In genomic region chr12:100774756-100775155, GRCm38 (mm10) we compare ENCODE assay signal across 15 mouse cellular contexts. TPM values are rescaled to one million over a fixed set of nuclear protein-coding genes. Genes with fewer than 3 reads are reported as not detected.
A peak's percentile ranks its signal among the peaks of the same experiment; 100 is the strongest.
DNase-seq lines count a peak whose midpoint lies in the region.
"Had no signal": no experiment of that assay in that cellular context is flagged by ENCODE, and none has a peak within 500 bp of the region (broad histone marks: within the 10 kb centered on the region; RNA-seq: fewer than 3 reads in every experiment).

No protein-coding gene starts in this region.

- intact Hi-C loops in gastrocnemius, postnatal 14 days (cut with DNase I; ENCODE audit: low total_unique reads): no loop called here
- intact Hi-C loops in heart, postnatal 25 days (cut with DNase I): loop anchor here (5.0 kb wide), 2 partner anchors 47 to 142 kb away; partner anchors contain the start of gene Rps6ka5

- DNase-seq in gastrocnemius, adult 18-20 months (ENCODE audit: low spot score): peak; percentile 59
- no peak for DNase-seq in gastrocnemius, postnatal 10 days
- DNase-seq in gastrocnemius, postnatal 14 days: peak; percentile 23
- DNase-seq in heart, adult 8-10 months (ENCODE audit: low spot score): peak; percentile 47
- DNase-seq in heart, postnatal 25 days (ENCODE audit: low spot score): peak; percentile 40
- DNase-seq in layer of hippocampus, adult 8-10 months (ENCODE audit: low spot score in 2 of 2): no peak
- no peak for DNase-seq in spleen, postnatal 10 days (ENCODE audit: low spot score in 2 of 2)
- DNase-seq: cerebellum, adult 11 months; cerebellum, adult 9-11 months; embryo, embryonic 11 days; kidney, adult 18-20 months; right cerebral cortex, postnatal 25 days; spleen, adult 18-20 months; thymus, postnatal 4 days had no signal

RNA-seq across cellular contexts. Expression of gene Dglucy, which starts 4.1 kb away (rescaled TPM):
- total RNA-seq in gastrocnemius, adult 18-20 months (2021): 10 to 100 TPM; 30.5 to 32.2 TPM
- 1 to 10 TPM; 3.9 to 5.0 TPM for total RNA-seq in gastrocnemius, postnatal 10 days (2021)
- total RNA-seq in gastrocnemius, postnatal 14 days (2021): 1 to 10 TPM; 5.9 to 6.5 TPM
- 10 to 100 TPM; 62.3 to 89.3 (median 69.4) TPM for total RNA-seq in heart, adult 8-10 months (2022)
- total RNA-seq in heart, postnatal 25 days (2021): 10 to 100 TPM; 60.4 to 61.1 TPM
- total RNA-seq in layer of hippocampus, adult 8-10 months (2022): 1 to 10 TPM; 7.4 to 9.8 (median 8.0) TPM
- total RNA-seq: MEL had no signal

RNA-seq across cellular contexts. Expression of gene Rps6ka5, which starts 48.0 kb away (rescaled TPM):
- total RNA-seq in gastrocnemius, adult 18-20 months (2021): 10 to 100 TPM; 12.0 to 12.2 TPM
- total RNA-seq in gastrocnemius, postnatal 10 days (2021): 10 to 100 TPM; 10.4 to 11.5 TPM
- total RNA-seq in gastrocnemius, postnatal 14 days (2021): 10 to 100 TPM in 1 of 2 experiments, 1 to 10 TPM in 1; 7.3 to 13.6 TPM
- total RNA-seq in heart, adult 8-10 months (2022): 10 to 100 TPM in 3 of 4 experiments, 1 to 10 TPM in 1; 9.9 to 14.3 (median 12.0) TPM
- 10 to 100 TPM; 12.9 to 14.7 TPM for total RNA-seq in heart, postnatal 25 days (2021)
- 10 to 100 TPM; 25.7 to 28.7 (median 27.5) TPM for total RNA-seq in layer of hippocampus, adult 8-10 months (2022)

Comparison
In these comparisons a context has a peak if more than half of its experiments do, and no peak if none do; other contexts are left out.
1. DNase-seq: peak in gastrocnemius, adult 18-20 months (single experiment), gastrocnemius, postnatal 14 days (single experiment), heart, adult 8-10 months (single experiment) and heart, postnatal 25 days (single experiment); none in gastrocnemius, postnatal 10 days (single experiment), layer of hippocampus, adult 8-10 months (0 of 2) and spleen, postnatal 10 days (0 of 2).